Mouse (Mus musculus): ENCODE measurements at regions not wholly inside any gene's neighbourhood (a gene's known extent, or its start where the extent isn't known, plus 50 kb on each side); places are given as distances from the start of the nearest gene placed in this dataset.

- TF ChIP-seq EP300 (optimal IDR thresholded peaks at IDR 0.05) (no peak), CTCF (IDR thresholded peaks at IDR 0.05; ENCODE audit: low read depth) (no peak)
These were observed 162.5 kb upstream of the Zranb2 start for GRCm38 (mm10) chr3:157371509-157371908.
